Mouse (Mus musculus): ENCODE measurements at regions not wholly inside any gene's neighbourhood (a gene's known extent, or its start where the extent isn't known, plus 50 kb on each side); places are given as distances from the start of the nearest gene placed in this dataset.

DNA sequence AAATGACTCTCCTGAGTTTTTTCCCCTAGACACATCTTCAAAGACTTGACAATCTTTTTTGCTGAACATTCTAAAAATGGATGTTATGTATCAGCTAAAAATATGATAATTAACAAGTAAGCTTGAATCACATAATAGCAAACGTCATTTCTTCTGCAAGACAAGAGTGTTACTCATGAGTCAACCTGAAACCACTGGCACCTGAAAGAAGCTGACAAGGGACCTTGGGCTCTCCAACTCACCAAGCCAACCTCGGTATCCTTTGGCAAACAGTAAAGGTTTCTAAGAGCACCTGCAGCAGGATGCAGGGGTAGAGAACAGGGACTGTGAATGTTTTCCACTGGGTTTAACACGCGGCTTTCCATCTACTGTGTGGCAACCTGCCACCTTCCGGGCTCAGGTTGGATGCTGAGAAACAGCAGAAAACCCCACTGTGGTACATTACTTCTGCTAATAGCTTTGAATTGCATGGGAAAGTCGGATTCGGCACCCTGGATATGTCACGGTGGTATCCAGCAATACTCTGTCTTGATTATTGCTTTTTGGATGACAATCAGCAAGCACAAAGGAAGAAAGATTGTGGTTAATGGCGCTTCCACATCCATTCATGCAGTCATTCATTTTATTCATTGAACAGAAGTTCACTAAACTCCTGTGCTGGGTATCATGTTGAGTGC is 305.9 kb downstream of the Lpin1 start:
- no peak for TF ChIP-seq CTCF (conservative IDR thresholded peaks at IDR 0.05; ENCODE audit: insufficient read depth, insufficient read length, low read depth, low read length)
- no peak for TF ChIP-seq POLR2A (IDR thresholded peaks at IDR 0.05; ENCODE audit: low read depth, low read length)

All from kidney, adult 2 months (tissue).